Mouse (Mus musculus) forebrain, postnatal 0 days (tissue): ENCODE data around the gene Ebf1. TPM values are rescaled to one million over a fixed set of nuclear protein-coding genes. Genes with fewer than 3 reads are reported as not detected.

Experiments
- ATAC-seq: fragments of 200-750 bp; cut with Nextera tagmentation; 2 replicates; pipeline ENCODE4 v1.8.0; 2017; ENCODE audit warnings: mild to moderate bottlenecking, moderate library complexity
- DNase-seq: peaks from one replicate; pipeline ENCODE4 v3.0.0-alpha.2; 2015
- H3K27ac ChIP-seq: fragments of 300-500 bp; sonication (generic); 2 replicates; pipeline ENCODE4 v1.5.1; 2014; ENCODE audit warnings: low read depth, mild to moderate bottlenecking, antibody characterized with exemption, low read length, moderate library complexity, mixed read lengths
- H3K27me3 ChIP-seq: fragments of 300-500 bp; sonication (generic); 2 replicates; pipeline ENCODE4 v1.6.1; 2014; ENCODE audit warnings: mild to moderate bottlenecking, low read length, mixed read lengths; ENCODE audit not compliant: insufficient read depth
- H3K36me3 ChIP-seq: fragments of 300-500 bp; sonication (generic); 2 replicates; pipeline ENCODE4 v1.6.1; 2014; ENCODE audit warnings: mild to moderate bottlenecking, moderate library complexity; ENCODE audit not compliant: insufficient read depth
- H3K4me1 ChIP-seq: fragments of 300-500 bp; sonication (generic); 2 replicates; pipeline ENCODE4 v1.6.1; 2014; ENCODE audit warnings: antibody characterized with exemption; ENCODE audit not compliant: insufficient read depth
- H3K4me2 ChIP-seq: fragments of 300-500 bp; sonication (generic); 2 replicates; pipeline ENCODE4 v1.6.1; 2014; ENCODE audit warnings: low read depth, mild to moderate bottlenecking, moderate library complexity
- H3K4me3 ChIP-seq: fragments of 300-500 bp; sonication (generic); 2 replicates; pipeline ENCODE4 v1.5.1; 2014; ENCODE audit warnings: low read depth, low read length, mixed read lengths
- H3K9ac ChIP-seq: fragments of 300-500 bp; sonication (generic); 2 replicates; pipeline ENCODE4 v1.6.1; 2014; ENCODE audit warnings: mild to moderate bottlenecking
- H3K9me3 ChIP-seq: fragments of 300-500 bp; sonication (generic); 2 replicates; pipeline ENCODE4 v1.6.1; 2016; ENCODE audit warnings: low read length
- CTCF ChIP-seq: sonication (generic); IDR thresholded peaks from 2 replicates; pipeline ENCODE4 v1.5.1; 2016; ENCODE audit warnings: antibody characterized with exemption, control low read depth, low read depth
- WGBS: fragments of 180-500 bp; shearing (Covaris S2); extraction: QIAGEN DNeasy Blood & Tissue Kit; methylation state at CpG from one replicate; pipeline ENCODE4 v1.1.7; 2014; 5-methylcytosine and 5-hydroxymethylcytosine counted together
- polyA plus RNA-seq: library from polyadenylated mRNA; unstranded; fragments of >200 nt; fragmentation: Nextera tagmentation; extraction: Ambion mirVana; gene quantifications from 2 replicates; pipeline ENCODE4 v1.2.1, GENCODE M21; 2015
- total RNA-seq: library from RNA; depleted of rRNA; stranded (reverse); fragments of >200 nt; gene quantifications from 2 replicates; pipeline ENCODE4 v1.2.3, GENCODE M21; 2014

The Ebf1 gene
- total and polyA plus RNA-seq, 2 experiments from 2014 or later: 12.9 to 20.6 TPM

- Histone ChIP-seq H3K36me3 (no peaks in the 10 kb centered on the region), H3K4me3 (no peak overlapping the region), H3K9me3 (no peaks in the 10 kb centered on the region), H3K27ac (no peak overlapping the region), H3K9ac (no peak overlapping the region), H3K4me1 (no peaks in the 10 kb centered on the region), H3K4me2 (no peak overlapping the region), H3K27me3 (peaks cover 10% of the 10 kb centered on the region)
- ATAC-seq: no peak
- DNase-seq: no peak
- TF ChIP-seq CTCF: no peak
Observed at GRCm38 (mm10) chr11:44710861-44711260, 93.7 kb downstream of the Ebf1 start.

GRCm38 (mm10) chr11:44714188-44714587, 97.1 kb downstream of the Ebf1 start:
- WGBS: 92% methylated on average over 5 of the region's 5 CpGs
- no peak for TF ChIP-seq CTCF
- no peaks in the 10 kb centered on the region for H3K9me3 ChIP-seq
- no peaks in the 10 kb centered on the region for H3K4me1 ChIP-seq
- DNase-seq (no peak), ATAC-seq (no peak)
- peaks cover 13% of the 10 kb centered on the region for H3K27me3 ChIP-seq
- H3K4me2 ChIP-seq: no peak overlapping the region
- H3K9ac ChIP-seq: no peak overlapping the region
- no peak overlapping the region for H3K27ac ChIP-seq
- H3K36me3 ChIP-seq: no peaks in the 10 kb centered on the region
- no peak overlapping the region for H3K4me3 ChIP-seq

- no peak overlapping the region for H3K27ac ChIP-seq
- H3K9ac ChIP-seq: no peak overlapping the region
- H3K4me1 ChIP-seq: no peaks in the 10 kb centered on the region
- DNase-seq (no peak), ATAC-seq (no peak)
- H3K4me3 ChIP-seq: no peak overlapping the region
- H3K36me3 ChIP-seq: no peaks in the 10 kb centered on the region
- no peak overlapping the region for H3K4me2 ChIP-seq
- WGBS: 45% methylated on average over 4 of the region's 4 CpGs
- no peak for TF ChIP-seq CTCF
- H3K9me3 ChIP-seq: no peaks in the 10 kb centered on the region
- H3K27me3 ChIP-seq: peaks cover 13% of the 10 kb centered on the region
Observed at GRCm38 (mm10) chr11:44715776-44716175, 98.7 kb downstream of the Ebf1 start.

- Histone ChIP-seq H3K9me3 (no peaks in the 10 kb centered on the region), H3K27ac (no peak overlapping the region), H3K4me1 (no peaks in the 10 kb centered on the region), H3K9ac (no peak overlapping the region), H3K4me2 (no peak overlapping the region), H3K36me3 (no peaks in the 10 kb centered on the region), H3K27me3 (peaks cover 13% of the 10 kb centered on the region), H3K4me3 (no peak overlapping the region)
- 48% methylated on average over 6 of the region's 6 CpGs for WGBS
- DNase-seq: no peak
- no peak for TF ChIP-seq CTCF
- no peak for ATAC-seq
Observed at GRCm38 (mm10) chr11:44716928-44717327, 99.8 kb downstream of the Ebf1 start.

- ATAC-seq (no peak), DNase-seq (no peak)
- WGBS: 77% methylated on average over 7 of the region's 7 CpGs
- Histone ChIP-seq H3K4me2 (no peak overlapping the region), H3K36me3 (no peaks in the 10 kb centered on the region), H3K9ac (no peak overlapping the region), H3K4me1 (no peaks in the 10 kb centered on the region), H3K27ac (no peak overlapping the region), H3K27me3 (peaks cover 9% of the 10 kb centered on the region), H3K9me3 (no peaks in the 10 kb centered on the region), H3K4me3 (no peak overlapping the region)
- no peak for TF ChIP-seq CTCF
Observed at GRCm38 (mm10) chr11:44717636-44718035, 100.5 kb downstream of the Ebf1 start.

GRCm38 (mm10) chr11:44721976-44722375, 104.9 kb downstream of the Ebf1 start:
- Histone ChIP-seq H3K27me3 (no peaks in the 10 kb centered on the region), H3K36me3 (no peaks in the 10 kb centered on the region), H3K9ac (no peak overlapping the region), H3K27ac (no peak overlapping the region), H3K4me1 (no peaks in the 10 kb centered on the region), H3K4me2 (no peak overlapping the region), H3K9me3 (no peaks in the 10 kb centered on the region), H3K4me3 (no peak overlapping the region)
- TF ChIP-seq CTCF: no peak
- no peak for ATAC-seq
- no peak for DNase-seq
- 94% methylated on average over 4 of the region's 4 CpGs for WGBS

- no peak overlapping the region for H3K9ac ChIP-seq
- no peaks in the 10 kb centered on the region for H3K36me3 ChIP-seq
- no peak for TF ChIP-seq CTCF
- H3K27me3 ChIP-seq: no peaks in the 10 kb centered on the region
- no peak for ATAC-seq
- no peak overlapping the region for H3K4me2 ChIP-seq
- H3K9me3 ChIP-seq: no peaks in the 10 kb centered on the region
- H3K27ac ChIP-seq: no peak overlapping the region
- 91% methylated on average over 6 of the region's 6 CpGs for WGBS
- no peaks in the 10 kb centered on the region for H3K4me1 ChIP-seq
- H3K4me3 ChIP-seq: no peak overlapping the region
- no peak for DNase-seq
Observed at GRCm38 (mm10) chr11:44723950-44724502, 106.9 kb downstream of the Ebf1 start.
